Mouse (Mus musculus): ENCODE data around the gene Exosc10. TPM values are rescaled to one million over a fixed set of nuclear protein-coding genes. Genes with fewer than 3 reads are reported as not detected.
A peak's percentile ranks its signal among the peaks of the same experiment; 100 is the strongest.

Exosc10 gene
- polyA plus RNA-seq, 2 experiments, result 70.2 to 92.8 TPM

DNA sequence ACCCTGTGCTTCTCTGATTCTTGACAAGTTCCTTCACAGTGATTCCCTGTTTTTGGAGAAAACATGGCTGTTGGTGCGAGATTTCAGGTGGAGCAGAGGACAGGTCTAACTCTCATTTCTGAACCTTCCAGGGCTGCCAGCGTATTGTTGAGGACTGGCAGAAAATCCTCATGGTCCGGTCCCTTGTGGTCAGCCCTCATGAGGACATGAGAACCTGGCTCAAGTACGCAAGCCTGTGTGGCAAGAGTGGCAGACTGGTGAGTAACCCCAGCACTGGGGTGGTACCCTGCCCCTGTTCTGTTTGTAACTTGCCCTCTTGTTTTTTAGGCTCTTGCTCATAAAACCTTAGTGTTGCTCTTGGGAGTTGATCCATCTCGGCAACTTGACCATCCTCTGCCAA is 27.9 kb upstream of the Exosc10 start:
- no peak for TF ChIP-seq POLR2A (IDR thresholded peaks at IDR 0.05; ENCODE audit: borderline replicate concordance, extremely low read depth, insufficient read depth, insufficient read length)
- H3K9ac ChIP-seq (ENCODE audit: low read depth, low read length, severe bottlenecking), result no peak overlapping the region
- peaks cover 82% of the 10 kb centered on the region for H3K36me3 ChIP-seq (ENCODE audit: control insufficient read depth, insufficient read depth, low read length)
- ATAC-seq (ENCODE audit: low FRiP score, low read depth), result no peak
- H3K4me3 ChIP-seq (replicated peaks; ENCODE audit: low read length), result no peak overlapping the region
- no peak for DNase-seq (ENCODE audit: low spot score)
- 88% methylated on average over 5 of the region's 5 CpGs for WGBS
- H3K4me2 ChIP-seq (replicated peaks; ENCODE audit: low read depth, low read length, severe bottlenecking), result no peak overlapping the region
- no peaks in the 10 kb centered on the region for H3K4me1 ChIP-seq (ENCODE audit: control insufficient read depth, insufficient read depth, low read length)
- no peaks in the 10 kb centered on the region for H3K27me3 ChIP-seq (ENCODE audit: control insufficient read depth, insufficient read depth, low read length)
- no peaks in the 10 kb centered on the region for H3K9me3 ChIP-seq (ENCODE audit: control insufficient read depth, low read length)
- H3K27ac ChIP-seq (replicated peaks; ENCODE audit: low read depth, low read length), result no peak overlapping the region

GRCm38 (mm10) chr4:148530778-148531177 is 27.5 kb upstream of the Exosc10 start:
- H3K9me3 ChIP-seq (ENCODE audit: control insufficient read depth, low read length), result no peaks in the 10 kb centered on the region
- ATAC-seq (ENCODE audit: low FRiP score, low read depth) (no peak), DNase-seq (ENCODE audit: low spot score) (no peak)
- H3K4me2 ChIP-seq (replicated peaks; ENCODE audit: low read depth, low read length, severe bottlenecking), result no peak overlapping the region
- 93% methylated on average over 6 of the region's 6 CpGs for WGBS
- no peaks in the 10 kb centered on the region for H3K27me3 ChIP-seq (ENCODE audit: control insufficient read depth, insufficient read depth, low read length)
- H3K4me1 ChIP-seq (ENCODE audit: control insufficient read depth, insufficient read depth, low read length), result no peaks in the 10 kb centered on the region
- no peak overlapping the region for H3K4me3 ChIP-seq (replicated peaks; ENCODE audit: low read length)
- peaks cover 82% of the 10 kb centered on the region for H3K36me3 ChIP-seq (ENCODE audit: control insufficient read depth, insufficient read depth, low read length)
- no peak for TF ChIP-seq POLR2A (IDR thresholded peaks at IDR 0.05; ENCODE audit: borderline replicate concordance, extremely low read depth, insufficient read depth, insufficient read length)
- H3K27ac ChIP-seq (replicated peaks; ENCODE audit: low read depth, low read length), result no peak overlapping the region
- H3K9ac ChIP-seq (ENCODE audit: low read depth, low read length, severe bottlenecking), result no peak overlapping the region

GRCm38 (mm10) chr4:148531341-148531740 is 26.9 kb upstream of the Exosc10 start:
- Histone ChIP-seq H3K27ac (replicated peaks; ENCODE audit: low read depth, low read length) (no peak overlapping the region), H3K36me3 (ENCODE audit: control insufficient read depth, insufficient read depth, low read length) (peaks cover 82% of the 10 kb centered on the region), H3K9ac (ENCODE audit: low read depth, low read length, severe bottlenecking) (no peak overlapping the region), H3K27me3 (ENCODE audit: control insufficient read depth, insufficient read depth, low read length) (no peaks in the 10 kb centered on the region), H3K9me3 (ENCODE audit: control insufficient read depth, low read length) (no peaks in the 10 kb centered on the region), H3K4me3 (replicated peaks; ENCODE audit: low read length) (no peak overlapping the region), H3K4me2 (replicated peaks; ENCODE audit: low read depth, low read length, severe bottlenecking) (no peak overlapping the region), H3K4me1 (ENCODE audit: control insufficient read depth, insufficient read depth, low read length) (no peaks in the 10 kb centered on the region)
- DNase-seq (ENCODE audit: low spot score), result no peak
- no peak for ATAC-seq (ENCODE audit: low FRiP score, low read depth)
- no peak for TF ChIP-seq POLR2A (IDR thresholded peaks at IDR 0.05; ENCODE audit: borderline replicate concordance, extremely low read depth, insufficient read depth, insufficient read length)
- WGBS, result 67% methylated on average over 4 of the region's 4 CpGs

DNA sequence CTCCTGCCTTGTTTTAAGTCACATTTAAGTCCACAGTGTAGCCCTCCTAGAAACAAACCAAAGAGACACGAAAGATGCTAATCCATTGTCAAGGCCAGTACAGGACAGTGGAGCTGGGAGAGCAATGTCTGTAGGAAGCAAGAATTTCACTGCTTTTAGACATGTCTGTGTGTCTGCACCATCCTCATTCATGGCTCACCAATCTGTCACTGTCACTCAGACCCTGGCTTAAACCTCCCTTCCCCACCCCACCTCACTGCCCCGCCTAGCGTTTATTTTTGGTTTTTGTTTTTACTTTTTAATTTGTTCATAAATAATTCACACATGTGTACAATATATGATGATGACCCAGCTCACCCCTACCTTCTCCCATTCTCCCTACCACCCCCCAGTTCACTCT is 25.7 kb upstream of the Exosc10 start:
- DNase-seq (ENCODE audit: low spot score) (no peak), ATAC-seq (ENCODE audit: low FRiP score, low read depth) (peak; percentile 61)
- 88% methylated on average over 3 of the region's 3 CpGs for WGBS
- no peaks in the 10 kb centered on the region for H3K4me1 ChIP-seq (ENCODE audit: control insufficient read depth, insufficient read depth, low read length)
- H3K9ac ChIP-seq (ENCODE audit: low read depth, low read length, severe bottlenecking), result no peak overlapping the region
- H3K4me3 ChIP-seq (replicated peaks; ENCODE audit: low read length), result no peak overlapping the region
- no peaks in the 10 kb centered on the region for H3K27me3 ChIP-seq (ENCODE audit: control insufficient read depth, insufficient read depth, low read length)
- H3K4me2 ChIP-seq (replicated peaks; ENCODE audit: low read depth, low read length, severe bottlenecking), result no peak overlapping the region
- H3K27ac ChIP-seq (replicated peaks; ENCODE audit: low read depth, low read length), result no peak overlapping the region
- H3K36me3 ChIP-seq (ENCODE audit: control insufficient read depth, insufficient read depth, low read length), result peaks cover 85% of the 10 kb centered on the region
- H3K9me3 ChIP-seq (ENCODE audit: control insufficient read depth, low read length), result no peaks in the 10 kb centered on the region
- no peak for TF ChIP-seq POLR2A (IDR thresholded peaks at IDR 0.05; ENCODE audit: borderline replicate concordance, extremely low read depth, insufficient read depth, insufficient read length)

GRCm38 (mm10) chr4:148533613-148534328 is 24.5 kb upstream of the Exosc10 start:
- H3K9ac ChIP-seq (ENCODE audit: low read depth, low read length, severe bottlenecking), result no peak overlapping the region
- H3K9me3 ChIP-seq (ENCODE audit: control insufficient read depth, low read length), result no peaks in the 10 kb centered on the region
- ATAC-seq (ENCODE audit: low FRiP score, low read depth), result no peak
- no peaks in the 10 kb centered on the region for H3K4me1 ChIP-seq (ENCODE audit: control insufficient read depth, insufficient read depth, low read length)
- peaks cover 93% of the 10 kb centered on the region for H3K36me3 ChIP-seq (ENCODE audit: control insufficient read depth, insufficient read depth, low read length)
- TF ChIP-seq POLR2A (IDR thresholded peaks at IDR 0.05; ENCODE audit: borderline replicate concordance, extremely low read depth, insufficient read depth, insufficient read length), result no peak
- no peaks in the 10 kb centered on the region for H3K27me3 ChIP-seq (ENCODE audit: control insufficient read depth, insufficient read depth, low read length)
- H3K27ac ChIP-seq (replicated peaks; ENCODE audit: low read depth, low read length), result no peak overlapping the region
- 90% methylated on average over 12 of the region's 12 CpGs for WGBS
- no peak overlapping the region for H3K4me2 ChIP-seq (replicated peaks; ENCODE audit: low read depth, low read length, severe bottlenecking)
- DNase-seq (ENCODE audit: low spot score), result no peak
- no peak overlapping the region for H3K4me3 ChIP-seq (replicated peaks; ENCODE audit: low read length)
